Comparison of ENCODE assay signal across 14 mouse cellular contexts in genomic region chr3:151889738-151890137, GRCm38 (mm10). TPM values are rescaled to one million over a fixed set of nuclear protein-coding genes. Genes with fewer than 3 reads are reported as not detected.
A peak's percentile ranks its signal among the peaks of the same experiment; 100 is the strongest.
DNase-seq lines count a peak whose midpoint lies in the region; ATAC-seq and TF ChIP-seq lines count a peak whose summit lies in the region.
"Had no signal": no experiment of that assay in that cellular context is flagged by ENCODE, and none has a peak within 500 bp of the region (broad histone marks: within the 10 kb centered on the region; RNA-seq: fewer than 3 reads in every experiment).

No protein-coding gene starts in this region.

- peak; percentile 38; the same call in 1 of the 2 replicates for ATAC-seq in hindbrain, embryonic 11.5 days (ENCODE audit: low FRiP score)
- ATAC-seq in hindbrain, embryonic 16.5 days, result no peak
- ATAC-seq in embryonic facial prominence, embryonic 12.5 days (ENCODE audit: insufficient number of reproducible peaks, insufficient read depth, low FRiP score, low TSS enrichment), result no peak
- peak; percentile 22; the same call in 1 of the 2 replicates for ATAC-seq in kidney, postnatal 0 days (replicated peaks; ENCODE audit: low FRiP score, low read depth)
- no peak for ATAC-seq in stomach, postnatal 0 days (ENCODE audit: low FRiP score, low TSS enrichment)
- no peak for ATAC-seq in forebrain, embryonic 11.5 days (replicated peaks; ENCODE audit: low FRiP score)
- ATAC-seq: Patski had no signal

- H3K27me3 ChIP-seq in hindbrain, embryonic 11.5 days (ENCODE audit: control insufficient read depth, insufficient read depth, low read length), result no peaks in the 10 kb centered on the region
- H3K27me3 ChIP-seq in hindbrain, embryonic 16.5 days (replicated peaks; ENCODE audit: control insufficient read depth, insufficient read depth, low read length), result no peaks in the 10 kb centered on the region
- H3K27me3 ChIP-seq in embryonic facial prominence, embryonic 12.5 days, result no peaks in the 10 kb centered on the region
- H3K27me3 ChIP-seq in kidney, postnatal 0 days (ENCODE audit: insufficient read depth, low read length), result no peaks in the 10 kb centered on the region
- no peaks in the 10 kb centered on the region for H3K27me3 ChIP-seq in stomach, postnatal 0 days (ENCODE audit: control insufficient read depth, insufficient read depth, low read length)
- H3K27me3 ChIP-seq in forebrain, embryonic 11.5 days (ENCODE audit: control insufficient read depth, insufficient read depth, low read length), result no peaks in the 10 kb centered on the region
- H3K27me3 ChIP-seq: hindbrain, embryonic 15.5 days; midbrain, embryonic 12.5 days had no signal

- no peak for TF ChIP-seq CTCF in kidney, postnatal 0 days (IDR thresholded peaks at IDR 0.05; ENCODE audit: low read depth)
- no peak for TF ChIP-seq CTCF in stomach, postnatal 0 days (IDR thresholded peaks at IDR 0.05; ENCODE audit: low read depth)

- H3K36me3 ChIP-seq in hindbrain, embryonic 11.5 days (ENCODE audit: control insufficient read depth, insufficient read depth, low read length), result no peaks in the 10 kb centered on the region
- no peaks in the 10 kb centered on the region for H3K36me3 ChIP-seq in hindbrain, embryonic 16.5 days (ENCODE audit: control insufficient read depth, insufficient read depth, low read length)
- no peaks in the 10 kb centered on the region for H3K36me3 ChIP-seq in embryonic facial prominence, embryonic 12.5 days
- H3K36me3 ChIP-seq in kidney, postnatal 0 days (ENCODE audit: insufficient read depth, low read length), result no peaks in the 10 kb centered on the region
- H3K36me3 ChIP-seq in stomach, postnatal 0 days (ENCODE audit: control insufficient read depth, insufficient read depth, low read length), result no peaks in the 10 kb centered on the region
- no peaks in the 10 kb centered on the region for H3K36me3 ChIP-seq in forebrain, embryonic 11.5 days (ENCODE audit: control insufficient read depth, insufficient read depth, low read length)
- H3K36me3 ChIP-seq: hindbrain, embryonic 15.5 days; midbrain, embryonic 12.5 days had no signal

- H3K4me2 ChIP-seq in hindbrain, embryonic 11.5 days (replicated peaks; ENCODE audit: low read depth, low read length), result no peak overlapping the region
- H3K4me2 ChIP-seq in hindbrain, embryonic 16.5 days (ENCODE audit: low read length), result no peak overlapping the region
- H3K4me2 ChIP-seq in embryonic facial prominence, embryonic 12.5 days (replicated peaks), result no peak overlapping the region
- H3K4me2 ChIP-seq in kidney, postnatal 0 days (ENCODE audit: low read length), result no peak overlapping the region
- H3K4me2 ChIP-seq in stomach, postnatal 0 days (replicated peaks; ENCODE audit: low read depth), result no peak overlapping the region
- no peak overlapping the region for H3K4me2 ChIP-seq in forebrain, embryonic 11.5 days (ENCODE audit: low read depth, low read length, severe bottlenecking)
- H3K4me2 ChIP-seq: hindbrain, embryonic 15.5 days; liver, embryonic 11.5 days; lung, embryonic 14.5 days; midbrain, embryonic 12.5 days had no signal

- H3K4me1 ChIP-seq in hindbrain, embryonic 11.5 days (replicated peaks; ENCODE audit: control insufficient read depth, insufficient read depth, low read length), result no peaks in the 10 kb centered on the region
- no peaks in the 10 kb centered on the region for H3K4me1 ChIP-seq in hindbrain, embryonic 16.5 days (ENCODE audit: control insufficient read depth, insufficient read depth, low read depth, low read length)
- H3K4me1 ChIP-seq in embryonic facial prominence, embryonic 12.5 days, result peaks cover 25% of the 10 kb centered on the region
- H3K4me1 ChIP-seq in kidney, postnatal 0 days (replicated peaks; ENCODE audit: insufficient read depth, low read length), result peaks cover 11% of the 10 kb centered on the region
- H3K4me1 ChIP-seq in stomach, postnatal 0 days (replicated peaks; ENCODE audit: control insufficient read depth, insufficient read depth), result no peaks in the 10 kb centered on the region; the same call in 1 of the 2 replicates
- no peaks in the 10 kb centered on the region for H3K4me1 ChIP-seq in forebrain, embryonic 11.5 days (replicated peaks; ENCODE audit: control insufficient read depth, insufficient read depth, low read length)
- H3K4me1 ChIP-seq: midbrain, embryonic 12.5 days had no signal

- TF ChIP-seq EP300 in stomach, postnatal 0 days (optimal IDR thresholded peaks at IDR 0.05), result no peak

- WGBS in hindbrain, embryonic 11.5 days, result 42% methylated on average over 8 of the region's 8 CpGs
- 52% methylated on average over 8 of the region's 8 CpGs for whole genome bisulfite sequencing in hindbrain, embryonic 16.5 days
- 44% methylated on average over 8 of the region's 8 CpGs for WGBS in embryonic facial prominence, embryonic 12.5 days
- 45% methylated on average over 8 of the region's 8 CpGs for WGBS in kidney, postnatal 0 days
- WGBS in stomach, postnatal 0 days, result 68% methylated on average over 8 of the region's 8 CpGs
- WGBS in forebrain, embryonic 11.5 days, result 61% methylated on average over 8 of the region's 8 CpGs

- no peak overlapping the region for H3K4me3 ChIP-seq in hindbrain, embryonic 11.5 days (ENCODE audit: low read depth, low read length)
- H3K4me3 ChIP-seq in hindbrain, embryonic 16.5 days (ENCODE audit: low read length), result no peak overlapping the region
- H3K4me3 ChIP-seq in embryonic facial prominence, embryonic 12.5 days, result no peak overlapping the region
- H3K4me3 ChIP-seq in kidney, postnatal 0 days (replicated peaks; ENCODE audit: low read depth, low read length), result no peak overlapping the region
- H3K4me3 ChIP-seq in stomach, postnatal 0 days (ENCODE audit: low read depth, low read length), result no peak overlapping the region
- no peak overlapping the region for H3K4me3 ChIP-seq in forebrain, embryonic 11.5 days (ENCODE audit: low read depth, low read length)
- H3K4me3 ChIP-seq: hindbrain, embryonic 15.5 days; midbrain, embryonic 12.5 days had no signal

- DNase-seq in hindbrain, embryonic 11.5 days (ENCODE audit: low spot score), result no peak
- peak; percentile 85 for DNase-seq in adipocyte (ENCODE audit: low spot score)
- DNase-seq in kidney, postnatal 0 days (ENCODE audit: low spot score), result peak; percentile 24
- no peak for DNase-seq in stomach, postnatal 0 days (ENCODE audit: low spot score)
- DNase-seq in frontal cortex, postnatal 10 days (ENCODE audit: low spot score in 2 of 2), result no peak
- DNase-seq in forebrain, embryonic 11.5 days (ENCODE audit: low spot score), result no peak
- DNase-seq: lung, embryonic 14.5 days had no signal

- H3K9me3 ChIP-seq in hindbrain, embryonic 11.5 days (ENCODE audit: control insufficient read depth, low read length), result no peaks in the 10 kb centered on the region
- no peaks in the 10 kb centered on the region for H3K9me3 ChIP-seq in hindbrain, embryonic 16.5 days (ENCODE audit: control insufficient read depth, low read length)
- no peaks in the 10 kb centered on the region for H3K9me3 ChIP-seq in embryonic facial prominence, embryonic 12.5 days
- no peaks in the 10 kb centered on the region for H3K9me3 ChIP-seq in kidney, postnatal 0 days (replicated peaks; ENCODE audit: low read length)
- no peaks in the 10 kb centered on the region for H3K9me3 ChIP-seq in stomach, postnatal 0 days (ENCODE audit: control insufficient read depth, low read length)
- no peaks in the 10 kb centered on the region for H3K9me3 ChIP-seq in forebrain, embryonic 11.5 days (ENCODE audit: control insufficient read depth, low read length)
- H3K9me3 ChIP-seq: hindbrain, embryonic 15.5 days; midbrain, embryonic 12.5 days had no signal

- no peak overlapping the region for H3K27ac ChIP-seq in hindbrain, embryonic 11.5 days (ENCODE audit: low read depth, low read length)
- no peak overlapping the region for H3K27ac ChIP-seq in hindbrain, embryonic 16.5 days (ENCODE audit: low read depth, low read length)
- H3K27ac ChIP-seq in embryonic facial prominence, embryonic 12.5 days, result 0 out of 2 replicates have a peak overlapping the region, but pooled peaks have one; percentile 56
- H3K27ac ChIP-seq in kidney, postnatal 0 days, result no peak overlapping the region
- no peak overlapping the region for H3K27ac ChIP-seq in stomach, postnatal 0 days (replicated peaks)
- no peak overlapping the region for H3K27ac ChIP-seq in forebrain, embryonic 11.5 days (ENCODE audit: low read depth, low read length)
- H3K27ac ChIP-seq: hindbrain, embryonic 15.5 days; macrophage; midbrain, embryonic 12.5 days had no signal

- no peak overlapping the region for H3K9ac ChIP-seq in hindbrain, embryonic 11.5 days (ENCODE audit: low read depth, low read length)
- no peak overlapping the region for H3K9ac ChIP-seq in hindbrain, embryonic 16.5 days (ENCODE audit: low read depth, low read length)
- no peak overlapping the region for H3K9ac ChIP-seq in embryonic facial prominence, embryonic 12.5 days
- no peak overlapping the region for H3K9ac ChIP-seq in kidney, postnatal 0 days (ENCODE audit: low read depth, low read length)
- no peak overlapping the region for H3K9ac ChIP-seq in stomach, postnatal 0 days (ENCODE audit: low read length)
- H3K9ac ChIP-seq in forebrain, embryonic 11.5 days (ENCODE audit: low read length), result no peak overlapping the region
- H3K9ac ChIP-seq: hindbrain, embryonic 15.5 days; lung, embryonic 14.5 days; midbrain, embryonic 12.5 days had no signal

RNA-seq across cellular contexts. Expression of gene Ptgfr, which starts 52.3 kb away (rescaled TPM):
- 0.46 and 1.1 TPM in 2 replicates for polyA plus RNA-seq in hindbrain, embryonic 11.5 days (2014; fragmentation: Nextera tagmentation; extraction: Ambion mirVana)
- polyA plus RNA-seq in hindbrain, embryonic 16.5 days (2015; fragmentation: Nextera tagmentation; extraction: Ambion mirVana), result 1.2 and 2.0 TPM in 2 replicates
- 3.3 and 4.5 TPM in 2 replicates for polyA plus RNA-seq in embryonic facial prominence, embryonic 12.5 days (2016; fragmentation: Nextera tagmentation; extraction: Ambion mirVana)
- polyA plus RNA-seq in kidney, postnatal 0 days (2015; fragmentation: Nextera tagmentation; extraction: Ambion mirVana), result 2.8 and 4.0 TPM in 2 replicates
- 2.0 TPM in 2 replicates for polyA plus RNA-seq in stomach, postnatal 0 days (2015; fragmentation: Nextera tagmentation; extraction: Ambion mirVana)
- polyA plus RNA-seq in forebrain, embryonic 11.5 days (2014; fragmentation: Nextera tagmentation; extraction: Ambion mirVana), result 0.83 and 1.1 TPM in 2 replicates
- polyA plus RNA-seq: macrophage had no signal

Comparison
In these comparisons a context has a peak if more than half of its experiments do, and no peak if none do; other contexts are left out.
1. ATAC-seq: peak in hindbrain, embryonic 11.5 days (single experiment) and kidney, postnatal 0 days (single experiment); none in hindbrain, embryonic 16.5 days (single experiment), embryonic facial prominence, embryonic 12.5 days (single experiment), stomach, postnatal 0 days (single experiment) and forebrain, embryonic 11.5 days (single experiment).
2. DNase-seq: peak in adipocyte (single experiment) and kidney, postnatal 0 days (single experiment); none in hindbrain, embryonic 11.5 days (single experiment), stomach, postnatal 0 days (single experiment), frontal cortex, postnatal 10 days (0 of 2) and forebrain, embryonic 11.5 days (single experiment).